Mouse (Mus musculus) forebrain, embryonic 10.5 days (tissue): ENCODE measurements around the gene 4933411K16Rik. TPM values are rescaled to one million over a fixed set of nuclear protein-coding genes. Genes with fewer than 3 reads are reported as not detected.
"Not testable (repeated sequence)": the region's sequence is repeated elsewhere in the genome, so short reads cannot be mapped to it uniquely, and the experiment has no call there.

ENCODE experiments used
- DNase-seq: peaks from one replicate; pipeline ENCODE4 v3.0.0-alpha.2; 2017; ENCODE audit warnings: low spot score; ENCODE audit errors: extremely low spot score
- H3K27ac ChIP-seq: fragments of 300-500 bp; sonication (generic); 2 replicates; pipeline ENCODE4 v1.5.1; 2016; ENCODE audit warnings: mild to moderate bottlenecking
- H3K27me3 ChIP-seq: fragments of 300-500 bp; sonication (generic); 2 replicates; pipeline ENCODE4 v1.6.1; 2016; ENCODE audit warnings: mild to moderate bottlenecking; ENCODE audit not compliant: poor library complexity, severe bottlenecking
- H3K36me3 ChIP-seq: fragments of 300-500 bp; sonication (generic); replicated peaks from 2 replicates; pipeline ENCODE4 v1.6.1; 2016; ENCODE audit warnings: mild to moderate bottlenecking, moderate library complexity
- H3K4me1 ChIP-seq: fragments of 300-500 bp; sonication (generic); 2 replicates; pipeline ENCODE4 v1.6.1; 2016
- H3K4me3 ChIP-seq: fragments of 300-500 bp; sonication (generic); 2 replicates; pipeline ENCODE4 v1.5.1; 2016; ENCODE audit warnings: mild to moderate bottlenecking, moderate library complexity
- H3K9me3 ChIP-seq: fragments of 300-500 bp; sonication (generic); 2 replicates; pipeline ENCODE4 v1.6.1; 2016; ENCODE audit warnings: mild to moderate bottlenecking, moderate library complexity
- WGBS: fragments of 180-500 bp; shearing (Covaris S2); methylation state at CpG from one replicate; pipeline ENCODE4 v1.1.7; 2016; 5-methylcytosine and 5-hydroxymethylcytosine counted together
- polyA plus RNA-seq: library from polyadenylated mRNA; unstranded; fragments of >200 nt; fragmentation: Nextera tagmentation; extraction: Ambion mirVana; gene quantifications from 2 replicates; pipeline ENCODE4 v1.2.1, GENCODE M21; 2016

4933411K16Rik gene
- polyA plus RNA-seq, 1 experiment from 2014 or later: not detected

- H3K36me3 ChIP-seq: peaks cover 23% of the 10 kb centered on the region
- WGBS: 81% methylated on average over 7 of the region's 7 CpGs
Measured at GRCm38 (mm10) chr19:42071221-42071620, 19.2 kb downstream of the 4933411K16Rik start.

GRCm38 (mm10) chr19:42071886-42072608, 20.0 kb downstream of the 4933411K16Rik start:
- no peaks in the 10 kb centered on the region for H3K27me3 ChIP-seq
- no peak overlapping the region for H3K27ac ChIP-seq
- 0 out of 2 replicates have a peak, but pooled peaks cover 4% of the 10 kb centered on the region for H3K4me1 ChIP-seq
- H3K4me3 ChIP-seq: no peak overlapping the region
- no peak for DNase-seq
- 83% methylated on average over 15 of the region's 15 CpGs for WGBS
- peaks cover 29% of the 10 kb centered on the region for H3K36me3 ChIP-seq
- no peaks in the 10 kb centered on the region for H3K9me3 ChIP-seq

More at GRCm38 (mm10) chr19:42071221-42071620, 19.2 kb downstream of the 4933411K16Rik start:
- Histone ChIP-seq H3K4me3 (no peak overlapping the region), H3K27ac (no peak overlapping the region), H3K9me3 (no peaks in the 10 kb centered on the region), H3K4me1 (0 out of 2 replicates have a peak, but pooled peaks cover 4% of the 10 kb centered on the region), H3K27me3 (no peaks in the 10 kb centered on the region)
- no peak for DNase-seq

GRCm38 (mm10) chr19:42072802-42073201, 20.8 kb downstream of the 4933411K16Rik start:
- Histone ChIP-seq H3K9me3 (no peaks in the 10 kb centered on the region), H3K4me1 (0 out of 2 replicates have a peak, but pooled peaks cover 4% of the 10 kb centered on the region), H3K27me3 (no peaks in the 10 kb centered on the region), H3K36me3 (peaks cover 35% of the 10 kb centered on the region), H3K27ac (no peak overlapping the region), H3K4me3 (no peak overlapping the region)
- no peak for DNase-seq
- 81% methylated on average over 7 of the region's 7 CpGs for WGBS

GRCm38 (mm10) chr19:42075051-42075450, 23.0 kb downstream of the 4933411K16Rik start:
- 87% methylated on average over 2 of the region's 2 CpGs for WGBS
- H3K27me3 ChIP-seq: no peaks in the 10 kb centered on the region
- H3K4me3 ChIP-seq: no peak overlapping the region
- no peaks in the 10 kb centered on the region for H3K9me3 ChIP-seq
- no peak for DNase-seq
- no peak overlapping the region for H3K27ac ChIP-seq
- H3K4me1 ChIP-seq: 0 out of 2 replicates have a peak, but pooled peaks cover 2% of the 10 kb centered on the region
- H3K36me3 ChIP-seq: peaks cover 45% of the 10 kb centered on the region

- Histone ChIP-seq H3K36me3 (peaks cover 45% of the 10 kb centered on the region), H3K27me3 (no peaks in the 10 kb centered on the region), H3K4me1 (no peaks in the 10 kb centered on the region), H3K27ac (no peak overlapping the region), H3K4me3 (no peak overlapping the region), H3K9me3 (no peaks in the 10 kb centered on the region)
- 94% methylated on average over 16 of the region's 16 CpGs for WGBS
- no peak for DNase-seq
Measured at GRCm38 (mm10) chr19:42075992-42076391, 23.9 kb downstream of the 4933411K16Rik start.

- Histone ChIP-seq H3K4me1 (no peaks in the 10 kb centered on the region), H3K4me3 (no peak overlapping the region), H3K27me3 (no peaks in the 10 kb centered on the region), H3K27ac (no peak overlapping the region), H3K36me3 (peaks cover 41% of the 10 kb centered on the region), H3K9me3 (no peaks in the 10 kb centered on the region)
- WGBS: 97% methylated on average over 8 of the region's 8 CpGs
- no peak for DNase-seq
Measured at GRCm38 (mm10) chr19:42078566-42078965, 26.5 kb downstream of the 4933411K16Rik start.

GRCm38 (mm10) chr19:42079006-42079405, 27.0 kb downstream of the 4933411K16Rik start:
- no peak for DNase-seq
- no peaks in the 10 kb centered on the region for H3K4me1 ChIP-seq
- no peaks in the 10 kb centered on the region for H3K9me3 ChIP-seq
- H3K27me3 ChIP-seq: no peaks in the 10 kb centered on the region
- no peak overlapping the region for H3K27ac ChIP-seq
- no peak overlapping the region for H3K4me3 ChIP-seq
- H3K36me3 ChIP-seq: peaks cover 41% of the 10 kb centered on the region
- 96% methylated on average over 12 of the region's 12 CpGs for WGBS

GRCm38 (mm10) chr19:42079950-42080349, 27.9 kb downstream of the 4933411K16Rik start:
- Histone ChIP-seq H3K9me3 (no peaks in the 10 kb centered on the region), H3K27ac (no peak overlapping the region), H3K36me3 (peaks cover 35% of the 10 kb centered on the region), H3K4me3 (no peak overlapping the region), H3K27me3 (no peaks in the 10 kb centered on the region), H3K4me1 (no peaks in the 10 kb centered on the region)
- no peak for DNase-seq
- 79% methylated on average over 5 of the region's 5 CpGs for WGBS

- WGBS: 89% methylated on average over 11 of the region's 11 CpGs
- no peaks in the 10 kb centered on the region for H3K9me3 ChIP-seq
- DNase-seq: no peak
Measured at GRCm38 (mm10) chr19:42080469-42080868, 28.4 kb downstream of the 4933411K16Rik start.

GRCm38 (mm10) chr19:42081613-42082012, 29.6 kb downstream of the 4933411K16Rik start:
- H3K4me3 ChIP-seq, DNase-seq, H3K27me3 ChIP-seq, H3K27ac ChIP-seq, H3K9me3 ChIP-seq: not testable (repeated sequence)
- Histone ChIP-seq H3K4me1 (peaks cover 13% of the 10 kb centered on the region), H3K36me3 (peaks cover 18% of the 10 kb centered on the region)
- WGBS: 96% methylated on average over 5 of the region's 5 CpGs

More at GRCm38 (mm10) chr19:42080469-42080868, 28.4 kb downstream of the 4933411K16Rik start:
- peaks cover 3% of the 10 kb centered on the region for H3K4me1 ChIP-seq
- H3K27me3 ChIP-seq: no peaks in the 10 kb centered on the region
- no peak overlapping the region for H3K27ac ChIP-seq
- peaks cover 29% of the 10 kb centered on the region for H3K36me3 ChIP-seq
- no peak overlapping the region for H3K4me3 ChIP-seq

GRCm38 (mm10) chr19:42085690-42086089, 33.6 kb downstream of the 4933411K16Rik start:
- Histone ChIP-seq H3K27ac (peak overlapping the region; percentile 93), H3K36me3 (no peaks in the 10 kb centered on the region), H3K4me1 (peaks cover 25% of the 10 kb centered on the region), H3K27me3 (no peaks in the 10 kb centered on the region), H3K4me3 (peak overlapping the region; percentile 83), H3K9me3 (no peaks in the 10 kb centered on the region)
- WGBS: 8% methylated on average over 10 of the region's 10 CpGs
- DNase-seq: no peak

- H3K36me3 ChIP-seq: no peaks in the 10 kb centered on the region
- H3K4me3 ChIP-seq: peak within 1 kb of the TSS; percentile 83
- under 1% methylated on average over 21 of the region's 21 CpGs for WGBS
- DNase-seq: peak; percentile 95
- H3K27me3 ChIP-seq: no peaks in the 10 kb centered on the region
- no peaks in the 10 kb centered on the region for H3K9me3 ChIP-seq
- peaks cover 29% of the 10 kb centered on the region for H3K4me1 ChIP-seq
- peak within 1 kb of the TSS; percentile 93 for H3K27ac ChIP-seq
Measured at GRCm38 (mm10) chr19:42086166-42086565, 34.1 kb downstream of the 4933411K16Rik start, which contains the start of gene Morn4. TSS of gene Morn4 (minus strand) at chr19:42086357.

- H3K27ac ChIP-seq: peak overlapping the region; percentile 91
- DNase-seq: peak; percentile 49
Measured at GRCm38 (mm10) chr19:42089103-42089747, 37.2 kb downstream of the 4933411K16Rik start.

More at GRCm38 (mm10) chr19:42089103-42089747, 37.2 kb downstream of the 4933411K16Rik start:
- H3K36me3 ChIP-seq: peaks cover 15% of the 10 kb centered on the region
- no peaks in the 10 kb centered on the region for H3K27me3 ChIP-seq
- peak overlapping the region; percentile 76 for H3K4me3 ChIP-seq
- H3K4me1 ChIP-seq: peaks cover 39% of the 10 kb centered on the region
- WGBS: 27% methylated on average over 14 of the region's 14 CpGs
- no peaks in the 10 kb centered on the region for H3K9me3 ChIP-seq
